Comparison of ENCODE assay signal across 11 mouse cellular contexts in the genomic region with DNA sequence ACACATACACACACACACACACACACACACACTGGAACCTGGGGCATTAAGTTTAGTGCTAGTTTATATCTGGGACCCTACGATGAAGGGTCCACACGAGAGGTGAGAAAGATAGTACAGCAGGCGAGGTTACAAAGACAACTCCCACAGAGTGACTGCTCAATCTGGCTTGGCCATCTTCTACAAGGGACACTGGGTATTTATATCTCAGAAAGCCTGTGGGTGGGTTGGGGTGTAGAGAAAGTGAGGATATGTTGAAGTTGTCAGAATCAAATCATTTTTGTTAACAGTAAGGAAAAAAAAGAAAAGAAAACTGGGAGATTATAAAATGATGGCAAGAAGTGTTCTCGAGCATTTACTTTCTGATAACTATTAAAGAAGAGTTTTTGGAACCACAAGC.
"Had no signal": no experiment of that assay in that cellular context is flagged by ENCODE, and none has a peak within 500 bp of the region (broad histone marks: within the 10 kb centered on the region; RNA-seq: fewer than 3 reads in every experiment).

No protein-coding gene starts in this region.

- ATAC-seq: liver, postnatal 0 days; lung, postnatal 0 days; midbrain, embryonic 13.5 days; midbrain, embryonic 15.5 days had no signal

- DNase-seq: liver, postnatal 0 days; lung, adult 2 months; lung, postnatal 14 days; lung, postnatal 36 days; right cerebral cortex, postnatal 25 days; thymus, adult 18-20 months; thymus, postnatal 14 days; thymus, postnatal 36 days had no signal
